Mouse (Mus musculus): ENCODE measurements around the gene Calml4. TPM values are rescaled to one million over a fixed set of nuclear protein-coding genes. Genes with fewer than 3 reads are reported as not detected.

Gene Calml4
- total RNA-seq, 4 experiments from 2014 or later = 1.2 to 3.0 (median 2.1) TPM

DNA sequence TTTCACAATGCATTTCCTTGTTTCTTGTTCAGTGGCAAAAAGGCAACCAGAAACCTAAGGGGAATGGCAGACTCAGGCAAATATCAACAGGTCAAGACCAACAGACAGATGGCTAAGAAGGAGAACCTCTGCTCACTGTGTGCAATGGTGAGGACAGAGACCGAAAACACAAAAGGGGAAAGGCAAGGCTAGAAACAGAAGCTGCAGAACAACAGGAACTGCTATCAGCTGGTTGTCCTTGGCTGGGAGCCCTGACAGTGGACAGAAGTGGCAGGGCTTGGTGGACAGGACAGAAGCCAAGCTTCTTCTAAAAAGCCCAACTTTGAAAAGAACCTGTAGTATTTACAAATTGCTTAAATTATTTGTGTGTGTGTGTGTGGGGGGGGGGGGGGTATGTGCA is 36.6 kb downstream of the Calml4 start:
- no peak for DNase-seq (ENCODE audit: low spot score in 2 of 2)

DNA sequence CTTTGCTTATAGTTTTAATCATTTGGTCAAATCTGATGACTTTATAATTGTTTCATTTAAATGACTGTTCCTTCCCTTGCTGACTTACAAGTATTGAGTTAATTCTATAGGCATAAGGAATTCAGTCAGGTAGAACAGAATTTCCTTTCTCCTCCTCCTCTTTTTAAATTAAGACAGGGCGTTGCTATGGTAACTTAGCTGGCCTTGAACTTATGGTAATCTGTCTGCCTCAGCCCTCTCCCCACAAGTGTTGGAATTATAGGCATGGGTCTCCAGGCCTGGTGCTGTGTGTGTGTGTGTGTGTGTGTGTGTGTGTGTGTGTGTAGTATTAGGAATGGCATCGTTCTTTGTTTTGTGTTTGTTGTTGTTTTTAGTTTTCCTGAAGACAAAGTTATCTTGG is 43.9 kb downstream of the Calml4 start:
- no peak for DNase-seq (ENCODE audit: low spot score in 2 of 2)

DNA sequence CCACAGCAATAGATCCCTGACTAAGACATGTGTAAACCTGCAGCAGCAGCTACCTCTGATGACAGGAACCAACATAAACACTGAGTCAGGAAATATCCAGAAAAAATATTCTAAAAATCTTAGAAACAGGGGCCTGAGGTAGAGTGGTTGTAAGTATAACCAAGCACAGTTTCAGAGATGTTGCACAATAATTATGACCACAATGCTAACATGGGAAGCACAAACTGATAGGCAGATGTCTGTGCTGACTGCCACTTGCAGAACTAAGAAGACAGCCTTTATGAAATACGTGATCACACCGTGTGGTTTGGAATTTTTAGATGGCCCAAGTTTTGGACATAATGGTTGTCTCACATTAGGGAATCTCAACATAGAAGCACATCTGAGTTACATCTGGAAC is 46.0 kb downstream of the Calml4 start:
- no peak for DNase-seq (ENCODE audit: low spot score in 2 of 2)

GRCm38 (mm10) chr9:62905039-62905438 is 47.2 kb downstream of the Calml4 start:
- no peak for DNase-seq (ENCODE audit: low spot score in 2 of 2)

DNA sequence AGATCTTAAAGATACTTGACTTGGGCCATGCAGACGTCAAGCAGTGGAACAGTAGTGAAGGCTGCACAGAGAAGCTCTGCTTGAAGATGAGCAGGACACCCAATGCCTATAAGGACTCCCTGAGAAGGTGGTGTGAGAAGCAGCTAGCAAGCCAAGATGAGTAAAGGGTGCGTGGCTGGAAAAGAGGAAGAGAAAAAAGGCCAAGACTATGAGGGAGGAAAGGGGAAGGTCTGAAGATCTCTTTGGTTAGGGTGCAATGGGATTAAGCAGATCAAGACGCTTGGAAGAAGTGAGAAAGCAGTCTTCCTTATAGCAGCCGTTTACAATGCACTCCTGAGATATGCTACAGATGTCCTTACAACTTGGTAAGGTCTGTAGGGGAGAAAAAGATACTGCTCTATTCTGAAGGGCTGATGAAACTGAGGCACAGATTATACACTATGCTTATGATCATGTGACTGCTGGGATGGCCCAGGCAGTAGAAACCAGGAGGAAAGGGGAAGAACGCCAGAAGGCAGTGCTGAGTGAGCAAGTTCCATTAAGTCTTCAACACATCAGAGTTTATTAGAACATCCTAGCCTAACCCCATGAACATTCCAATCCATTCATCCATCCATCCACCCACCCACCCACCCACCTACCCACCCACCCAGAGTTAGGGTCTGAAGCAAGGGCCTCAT is 55.6 kb downstream of the Calml4 start:
- no peak for DNase-seq (ENCODE audit: low spot score in 2 of 2)

- DNase-seq (ENCODE audit: low spot score in 2 of 2) = no peak
Observed at GRCm38 (mm10) chr9:62917059-62917458, 59.2 kb downstream of the Calml4 start.

DNA sequence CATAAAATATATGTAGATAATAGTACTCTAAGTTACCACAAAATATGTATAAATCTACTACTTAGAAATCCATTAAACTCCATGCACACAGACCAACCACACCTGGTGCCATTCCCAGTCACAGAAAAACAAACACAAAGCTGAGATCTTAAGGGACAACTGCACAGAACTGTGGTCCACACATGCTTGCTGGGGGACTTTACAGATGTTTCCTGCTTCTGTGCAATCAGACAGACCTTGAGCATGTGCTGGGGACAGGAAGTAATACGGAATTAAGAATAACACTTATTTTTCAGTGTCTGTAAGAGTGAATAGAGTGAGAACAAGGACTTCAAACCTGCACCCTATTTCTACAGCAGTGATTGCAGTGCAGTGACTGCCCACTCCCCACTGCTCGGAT is 63.0 kb downstream of the Calml4 start:
- no peak for DNase-seq (ENCODE audit: low spot score in 2 of 2)

DNA sequence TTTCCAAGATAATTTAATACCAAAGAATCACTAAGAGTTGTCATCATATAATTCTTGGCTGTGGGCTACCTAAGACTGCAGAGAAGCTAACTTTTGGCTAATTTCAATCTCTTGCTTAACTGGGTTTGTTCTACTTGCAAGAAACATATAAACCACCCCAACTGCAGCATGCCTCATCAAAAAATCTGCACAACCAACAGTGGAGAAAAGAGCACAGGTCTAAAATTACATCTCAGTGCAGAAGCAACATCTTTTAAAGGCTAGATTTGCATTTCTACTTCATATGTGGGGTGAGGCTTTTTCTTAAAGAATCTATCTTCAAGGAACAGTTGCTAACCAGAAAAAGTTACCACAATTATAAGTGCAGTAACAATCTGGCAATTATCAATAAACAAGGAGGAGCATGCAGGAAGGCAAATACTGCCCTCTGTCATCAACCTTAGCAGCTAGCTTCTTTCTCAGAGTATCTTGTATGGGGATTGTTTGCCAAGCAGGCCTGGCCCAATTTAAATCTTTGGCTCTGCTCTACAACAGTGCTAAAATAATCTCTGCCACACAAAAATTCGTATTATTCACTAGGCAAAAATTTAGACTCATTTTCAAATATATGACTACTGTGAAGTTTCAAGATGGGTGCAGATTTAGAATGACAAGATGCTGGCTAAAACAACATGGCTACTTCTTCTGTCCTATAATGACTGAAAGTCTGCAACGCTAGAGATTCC is 67.2 kb downstream of the Calml4 start:
- no peak for DNase-seq (ENCODE audit: low spot score in 2 of 2)

Other genes with a start within 250 kb of the Calml4 start
- 1 to 10 TPM; 3.5 to 5.7 (median 4.4) TPM for gene Itga11, start 180.3 kb upstream of the Calml4 start, total RNA-seq (2022)
- 10 to 100 TPM; 85.8 to 99.0 (median 90.4) TPM for gene Fem1b, start 46.1 kb upstream of the Calml4 start, total RNA-seq (2022)
- gene Cln6, start 19.3 kb upstream of the Calml4 start, total RNA-seq (2022) = 10 to 100 TPM; 10.2 to 16.0 (median 14.8) TPM
- 10 to 100 TPM; 61.6 to 75.9 (median 74.3) TPM for gene Pias1, start 129.8 kb downstream of the Calml4 start, total RNA-seq (2022)

All from layer of hippocampus, adult 8-10 months (tissue).